In the genomic region with DNA sequence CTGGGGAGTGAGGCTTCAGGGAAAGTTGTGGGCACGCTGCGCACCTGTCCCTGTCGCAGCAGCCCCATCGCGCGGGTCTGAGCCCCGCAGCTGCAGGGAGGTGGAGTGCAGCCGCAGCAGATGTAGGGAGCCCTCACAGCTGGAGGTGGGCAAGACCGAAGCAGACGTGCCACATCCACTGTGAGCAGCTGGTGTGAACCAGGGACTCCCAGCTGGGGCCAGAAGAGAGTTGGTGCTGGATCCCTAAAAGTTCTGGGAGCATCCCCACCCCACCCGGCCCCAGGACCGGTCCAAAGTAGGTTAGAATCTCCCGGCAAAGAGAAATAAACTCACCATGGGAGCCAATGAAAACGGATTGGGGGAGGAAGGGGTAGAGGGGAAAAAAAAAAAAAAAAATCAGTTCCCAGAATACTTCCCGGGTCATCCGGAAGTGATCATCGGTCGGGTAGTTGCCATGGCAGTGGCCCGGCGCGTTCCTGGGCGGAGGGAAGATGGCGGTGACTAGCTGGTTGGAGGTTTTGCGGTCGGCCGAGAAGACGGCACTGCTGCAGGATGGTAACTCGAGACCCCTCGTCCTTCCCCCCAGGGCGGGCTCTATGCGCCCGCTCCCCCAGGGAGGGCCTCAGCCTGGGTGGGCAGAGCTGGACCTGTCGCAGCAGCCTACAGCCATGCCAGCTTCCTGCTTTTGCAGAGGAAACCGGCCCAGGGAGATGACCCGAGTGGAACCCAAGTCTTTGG, we compare ENCODE assay signal across 8 mouse cellular contexts. TPM values are rescaled to one million over a fixed set of nuclear protein-coding genes. Genes with fewer than 3 reads are reported as not detected.
DNase-seq lines count a peak whose midpoint lies in the region; ATAC-seq and TF ChIP-seq lines count a peak whose summit lies in the region.

Gene Poll, minus strand, starts transcription at position 379 of the 738 bp plus-strand sequence.
Gene Gm17018, plus strand, starts transcription at position 463 of the 738 bp plus-strand sequence.

- no peaks in the 10 kb centered on the region for H3K9me3 ChIP-seq in CH12.LX (replicated peaks; ENCODE audit: low read length)
- H3K9me3 ChIP-seq in forebrain, embryonic 12.5 days = no peaks in the 10 kb centered on the region
- H3K9me3 ChIP-seq in heart, postnatal 0 days (replicated peaks; ENCODE audit: control insufficient read depth, low read length) = no peaks in the 10 kb centered on the region
- H3K9me3 ChIP-seq in liver, postnatal 0 days (ENCODE audit: low read length) = no peaks in the 10 kb centered on the region
- H3K9me3 ChIP-seq in neural tube, embryonic 13.5 days = no peaks in the 10 kb centered on the region

- DNase-seq in CH12.LX (ENCODE audit: extremely low read depth) = peak; percentile 83
- peak; percentile 72 for DNase-seq in c-Kit-positive CD71-positive TER-119-positive erythroid progenitor cells, embryonic 14.5 days (ENCODE audit: low spot score)
- DNase-seq in heart, postnatal 0 days (ENCODE audit: low spot score) = peak; percentile 85
- peak; percentile 90 to 93 for DNase-seq in kidney, postnatal 4 days
- DNase-seq in liver, postnatal 0 days = peak; percentile 86

- no peak for TF ChIP-seq RAD21 in CH12.LX (IDR thresholded peaks at IDR 0.05; ENCODE audit: low read depth, low read length)

- peak within 1 kb of the TSS; percentile 89 to 95 (median 93) for H3K4me3 ChIP-seq in CH12.LX (replicated peaks in 1 of 3; ENCODE audit: low read depth in 2 of 3, low read length in 2 of 3, poor library complexity in 1 of 3)
- H3K4me3 ChIP-seq in forebrain, embryonic 12.5 days (replicated peaks) = peak within 1 kb of the TSS; percentile 83
- peak within 1 kb of the TSS; percentile 65 for H3K4me3 ChIP-seq in heart, postnatal 0 days (ENCODE audit: low read depth, low read length)
- peak within 1 kb of the TSS; percentile 91 for H3K4me3 ChIP-seq in liver, postnatal 0 days (ENCODE audit: low read depth, low read length)
- peak within 1 kb of the TSS; percentile 52 for H3K4me3 ChIP-seq in neural tube, embryonic 13.5 days
- peak within 1 kb of the TSS; percentile 99 for H3K4me3 ChIP-seq in testis, adult 2 months (ENCODE audit: control insufficient read depth, low read depth, low read length)

- in situ Hi-C loops in CH12.LX (cut with MboI; ENCODE audit: low pct_ligation_motif_present, low pct_unique_long_range_greater_than_20kb, low sequenced_read_pairs) = loop anchor here (25.0 kb wide), 1 partner anchor 452 kb away; the partner anchor contains the start of gene Hps6

- no peak for TF ChIP-seq EP300 in CH12.LX (IDR thresholded peaks at IDR 0.05; ENCODE audit: low read length)
- TF ChIP-seq EP300 in heart, postnatal 0 days (IDR thresholded peaks at IDR 0.05; ENCODE audit: low read depth) = no peak
- no peak for TF ChIP-seq EP300 in liver, postnatal 0 days (IDR thresholded peaks at IDR 0.05; ENCODE audit: low read depth)

- peaks cover 5 to 23% of the 10 kb centered on the region in 2 experiments for H3K4me1 ChIP-seq in CH12.LX (ENCODE audit: control insufficient read depth in 1 of 2, insufficient read depth in 2 of 2)
- H3K4me1 ChIP-seq in forebrain, embryonic 12.5 days = peaks cover 17% of the 10 kb centered on the region
- H3K4me1 ChIP-seq in heart, postnatal 0 days (ENCODE audit: control insufficient read depth, insufficient read depth) = peaks cover 7% of the 10 kb centered on the region
- peaks cover 8% of the 10 kb centered on the region for H3K4me1 ChIP-seq in liver, postnatal 0 days (ENCODE audit: insufficient read depth)
- peaks cover 23% of the 10 kb centered on the region for H3K4me1 ChIP-seq in neural tube, embryonic 13.5 days (replicated peaks)
- peaks cover 5% of the 10 kb centered on the region; the same call in 1 of the 2 replicates for H3K4me1 ChIP-seq in testis, adult 2 months (ENCODE audit: control insufficient read depth, insufficient read depth, low read length)

- H3K27me3 ChIP-seq in CH12.LX (replicated peaks) = no peaks in the 10 kb centered on the region
- H3K27me3 ChIP-seq in forebrain, embryonic 12.5 days = peaks cover 15% of the 10 kb centered on the region
- no peaks in the 10 kb centered on the region for H3K27me3 ChIP-seq in heart, postnatal 0 days (ENCODE audit: control insufficient read depth, insufficient read depth, low read length)
- H3K27me3 ChIP-seq in liver, postnatal 0 days (ENCODE audit: insufficient read depth, low read length) = no peaks in the 10 kb centered on the region
- no peaks in the 10 kb centered on the region for H3K27me3 ChIP-seq in neural tube, embryonic 13.5 days
- no peaks in the 10 kb centered on the region for H3K27me3 ChIP-seq in testis, adult 2 months (ENCODE audit: control insufficient read depth, insufficient read depth, low read length)

- WGBS in forebrain, embryonic 12.5 days = under 1% methylated on average over 35 of the region's 35 CpGs
- WGBS in heart, postnatal 0 days = under 1% methylated on average over 34 of the region's 35 CpGs
- under 1% methylated on average over 35 of the region's 35 CpGs for WGBS in liver, postnatal 0 days (ENCODE audit: insufficient replicate concordance)
- WGBS in neural tube, embryonic 13.5 days = under 1% methylated on average over 35 of the region's 35 CpGs

- dilution Hi-C loops in CH12.LX (cut with MboI; ENCODE audit: extremely low pct_ligation_motif_present, extremely low pct_unique_long_range_greater_than_20kb, low sequenced_read_pairs) = no loop called here

- TF ChIP-seq POLR2A in CH12.LX (IDR thresholded peaks at IDR 0.05; ENCODE audit: low read depth, low read length) = peak; percentile 79
- peak; percentile 81 for TF ChIP-seq POLR2A in testis, adult 2 months (IDR thresholded peaks at IDR 0.05; ENCODE audit: control insufficient read depth, low read depth, low read length)

- TF ChIP-seq CTCF in CH12.LX (conservative IDR thresholded peaks at IDR 0.05 in 1 of 2, IDR thresholded peaks at IDR 0.05 in 1 of 2; ENCODE audit: low read depth in 2 of 2, low read length in 2 of 2) = no peak
- TF ChIP-seq CTCF in heart, postnatal 0 days (IDR thresholded peaks at IDR 0.05; ENCODE audit: low read depth) = no peak
- TF ChIP-seq CTCF in liver, postnatal 0 days (IDR thresholded peaks at IDR 0.05; ENCODE audit: low read depth) = no peak
- no peak for TF ChIP-seq CTCF in testis, adult 2 months (IDR thresholded peaks at IDR 0.05; ENCODE audit: control insufficient read depth, insufficient read depth, insufficient replicate concordance, low read depth, low read length)

- no peaks in the 10 kb centered on the region; the same call in 1 of the 2 replicates for H3K79me2 ChIP-seq in CH12.LX (replicated peaks; ENCODE audit: control insufficient read depth, extremely low read depth, insufficient read depth, poor library complexity, severe bottlenecking)

- H3K4me2 ChIP-seq in CH12.LX (ENCODE audit: insufficient read depth, low read depth, poor library complexity, severe bottlenecking) = peak within 1 kb of the TSS; percentile 92
- H3K4me2 ChIP-seq in forebrain, embryonic 12.5 days = peak within 1 kb of the TSS; percentile 93
- H3K4me2 ChIP-seq in heart, postnatal 0 days (ENCODE audit: low read depth, low read length) = peak within 1 kb of the TSS; percentile 98
- peak within 1 kb of the TSS; percentile 98 for H3K4me2 ChIP-seq in liver, postnatal 0 days (ENCODE audit: low read depth, low read length)
- peak within 1 kb of the TSS; percentile 94 for H3K4me2 ChIP-seq in neural tube, embryonic 13.5 days

- H3K27ac ChIP-seq in CH12.LX (ENCODE audit: insufficient read depth, low read depth) = peak within 1 kb of the TSS; percentile 42; the same call in 1 of the 2 replicates
- peak within 1 kb of the TSS; percentile 57 for H3K27ac ChIP-seq in forebrain, embryonic 12.5 days
- H3K27ac ChIP-seq in heart, postnatal 0 days (ENCODE audit: low read depth) = peak within 1 kb of the TSS; percentile 46
- peak within 1 kb of the TSS; percentile 66; the same call in 1 of the 2 replicates for H3K27ac ChIP-seq in liver, postnatal 0 days (ENCODE audit: low read depth)
- peak within 1 kb of the TSS; percentile 82 for H3K27ac ChIP-seq in neural tube, embryonic 13.5 days (replicated peaks)
- H3K27ac ChIP-seq in testis, adult 2 months (ENCODE audit: control insufficient read depth, insufficient read depth, low read depth, low read length) = peak within 1 kb of the TSS; percentile 57

- H3K36me3 ChIP-seq in CH12.LX (replicated peaks in 1 of 2; ENCODE audit: control insufficient read depth in 1 of 2, insufficient read depth in 1 of 2, low read length in 1 of 2) = peaks cover 26 to 58% of the 10 kb centered on the region in 2 experiments
- H3K36me3 ChIP-seq in forebrain, embryonic 12.5 days (replicated peaks) = peaks cover 15% of the 10 kb centered on the region
- H3K36me3 ChIP-seq in heart, postnatal 0 days (replicated peaks; ENCODE audit: control insufficient read depth, insufficient read depth, low read length) = peaks cover 16% of the 10 kb centered on the region
- peaks cover 8% of the 10 kb centered on the region for H3K36me3 ChIP-seq in liver, postnatal 0 days (replicated peaks; ENCODE audit: insufficient read depth, low read length)
- peaks cover 3% of the 10 kb centered on the region; the same call in 1 of the 2 replicates for H3K36me3 ChIP-seq in neural tube, embryonic 13.5 days
- peaks cover 2% of the 10 kb centered on the region for H3K36me3 ChIP-seq in testis, adult 2 months (ENCODE audit: control insufficient read depth, insufficient read depth, low read length)

- peak within 1 kb of the TSS; percentile 62 for H3K9ac ChIP-seq in CH12.LX (ENCODE audit: insufficient read depth, low read depth)
- peak within 1 kb of the TSS; percentile 77 for H3K9ac ChIP-seq in forebrain, embryonic 12.5 days
- H3K9ac ChIP-seq in heart, postnatal 0 days (replicated peaks; ENCODE audit: low read depth, low read length) = peak within 1 kb of the TSS; percentile 77
- peak within 1 kb of the TSS; percentile 71 for H3K9ac ChIP-seq in liver, postnatal 0 days (replicated peaks)
- H3K9ac ChIP-seq in neural tube, embryonic 13.5 days = peak within 1 kb of the TSS; percentile 83

- peak; percentile 86 for ATAC-seq in forebrain, embryonic 12.5 days (ENCODE audit: low FRiP score)
- ATAC-seq in heart, postnatal 0 days (ENCODE audit: insufficient read depth, low read depth) = peak; percentile 92
- peak; percentile 91 for ATAC-seq in liver, postnatal 0 days
- peak; percentile 84 for ATAC-seq in neural tube, embryonic 13.5 days (ENCODE audit: low read depth)

RNA-seq across cellular contexts. Expression of gene Poll, which starts in this region (rescaled TPM):
- total RNA-seq in CH12.LX (2012; rRNA removed) = 21.0 and 24.6 TPM in 2 replicates
- 18.9 and 19.1 TPM in 2 replicates for total RNA-seq in CH12.LX (2014; rRNA removed)
- polyA plus RNA-seq in CH12.LX (2012; ENCODE audit: insufficient read length, low read depth) = 14.0 and 16.5 TPM in 2 replicates
- 18.1 and 18.2 TPM in 2 replicates for polyA plus RNA-seq in forebrain, embryonic 12.5 days (2016; fragmentation: Nextera tagmentation; extraction: Ambion mirVana)
- total RNA-seq in heart, postnatal 0 days (2014; rRNA removed; ENCODE audit: low replicate concordance) = 12.7 and 16.1 TPM in 2 replicates
- 9.3 and 11.0 TPM in 2 replicates for polyA plus RNA-seq in heart, postnatal 0 days (2015; fragmentation: Nextera tagmentation; extraction: Ambion mirVana)
- 3.1 and 3.4 TPM in 2 replicates for polyA plus RNA-seq in liver, postnatal 0 days (2015; fragmentation: Nextera tagmentation; extraction: Ambion mirVana)
- polyA plus RNA-seq in neural tube, embryonic 13.5 days (2015; fragmentation: Nextera tagmentation; extraction: Ambion mirVana) = 12.0 and 14.2 TPM in 2 replicates
- polyA plus RNA-seq in testis, adult 2 months (2012; rRNA removed) = 61.0 and 70.6 TPM in 2 replicates

RNA-seq across cellular contexts. Expression of gene Gm17018, which starts in this region (rescaled TPM):
- total RNA-seq in CH12.LX (2012; rRNA removed) (30.3 and 34.4 TPM in 2 replicates), CH12.LX (2014; rRNA removed) (18.5 and 19.9 TPM in 2 replicates)
- polyA plus RNA-seq in CH12.LX (2012; ENCODE audit: insufficient read length, low read depth) = 40.4 and 54.8 TPM in 2 replicates
- 45.5 and 47.1 TPM in 2 replicates for polyA plus RNA-seq in forebrain, embryonic 12.5 days (2016; fragmentation: Nextera tagmentation; extraction: Ambion mirVana)
- total RNA-seq in heart, postnatal 0 days (2014; rRNA removed; ENCODE audit: low replicate concordance) = 7.3 and 33.1 TPM in 2 replicates
- polyA plus RNA-seq in heart, postnatal 0 days (2015; fragmentation: Nextera tagmentation; extraction: Ambion mirVana) = 31.0 and 32.4 TPM in 2 replicates
- polyA plus RNA-seq in liver, postnatal 0 days (2015; fragmentation: Nextera tagmentation; extraction: Ambion mirVana) = 12.8 and 13.1 TPM in 2 replicates
- polyA plus RNA-seq in neural tube, embryonic 13.5 days (2015; fragmentation: Nextera tagmentation; extraction: Ambion mirVana) = 63.4 and 66.7 TPM in 2 replicates
- 21.2 and 25.0 TPM in 2 replicates for polyA plus RNA-seq in testis, adult 2 months (2012; rRNA removed)

Comparison
In these comparisons a context has a peak if more than half of its experiments do, and no peak if none do; other contexts are left out.
1. Peak in every context shown above with its lines: DNase-seq, ATAC-seq, H3K4me3 ChIP-seq and H3K27ac ChIP-seq.